Mouse (Mus musculus): Measurements from ENCODE around the gene Dock6.
"Not testable (repeated sequence)": the region's sequence is repeated elsewhere in the genome, so short reads cannot be mapped to it uniquely, and the experiment has no call there.

Dock6 gene

DNA sequence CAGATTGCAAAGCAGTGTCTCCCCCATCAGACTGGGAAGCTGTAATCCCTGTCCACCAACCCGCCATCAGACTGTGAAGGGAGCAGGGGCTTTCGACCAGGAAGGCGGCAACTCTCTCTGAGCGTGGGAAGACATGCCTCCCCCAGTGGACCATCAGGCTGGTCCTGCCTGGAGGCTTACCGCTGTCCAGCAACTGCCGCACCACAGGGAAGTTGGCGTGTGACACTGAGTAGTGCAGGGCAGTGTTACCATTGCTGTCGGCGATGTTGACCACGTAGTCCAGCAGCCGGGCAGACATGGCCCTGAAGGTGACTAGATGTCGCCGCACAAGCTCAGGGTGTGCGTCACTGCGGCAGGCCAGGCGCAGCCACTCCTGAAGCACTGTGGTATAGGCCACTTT lies 78.1 kb downstream of the Dock6 start:
- no peak for DNase-seq

DNA sequence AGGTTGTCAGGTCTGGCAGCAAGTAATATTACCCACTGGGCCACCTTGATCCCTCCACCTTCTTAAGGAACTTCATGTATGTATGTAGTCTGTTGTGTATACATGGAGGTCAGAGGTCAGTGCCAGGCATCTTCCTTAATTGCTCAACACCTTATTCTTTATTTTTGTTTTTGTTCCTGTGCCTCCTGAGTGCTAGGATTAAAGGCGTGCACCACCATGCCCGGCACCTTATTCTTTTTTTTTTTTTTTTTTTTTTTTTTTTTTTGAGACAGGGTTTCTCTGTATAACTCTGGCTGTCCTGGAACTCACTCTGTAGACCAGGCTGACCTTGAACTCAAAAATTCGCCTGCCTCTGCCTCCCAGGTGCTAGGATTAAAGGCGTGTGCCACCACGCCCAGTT lies 79.0 kb downstream of the Dock6 start:
- DNase-seq, result not testable (repeated sequence)

DNA sequence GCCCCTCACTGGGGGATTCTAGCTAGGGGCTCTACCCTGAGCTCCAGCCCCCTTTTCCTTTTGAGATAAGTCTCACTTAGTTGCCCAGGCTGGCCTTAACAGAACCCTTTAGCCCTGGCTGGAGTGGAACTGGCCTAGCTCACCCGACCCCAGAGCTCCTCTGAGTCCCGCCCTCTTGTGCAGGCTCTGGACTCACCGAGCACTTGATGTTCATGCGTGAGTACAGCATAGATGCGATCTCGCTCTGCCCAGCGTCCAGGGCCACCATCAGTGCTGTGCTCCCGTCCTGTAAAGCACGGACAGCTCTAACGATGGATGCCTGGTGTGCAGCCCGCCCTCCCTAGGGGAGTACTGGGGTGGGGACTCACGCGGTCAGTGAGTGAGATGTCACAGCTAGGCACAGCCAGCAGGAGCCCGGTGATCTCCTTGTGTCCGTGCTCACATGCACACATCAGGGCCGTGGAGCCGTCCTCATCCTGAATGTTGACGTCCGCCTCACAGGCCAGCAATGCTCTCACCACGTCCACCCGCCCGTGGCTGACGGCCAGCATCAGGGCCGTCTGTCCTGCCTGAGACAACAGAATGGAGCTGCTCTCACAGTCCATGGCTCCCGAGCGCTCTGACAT lies 82.8 kb downstream of the Dock6 start:
- DNase-seq, result no peak

DNA sequence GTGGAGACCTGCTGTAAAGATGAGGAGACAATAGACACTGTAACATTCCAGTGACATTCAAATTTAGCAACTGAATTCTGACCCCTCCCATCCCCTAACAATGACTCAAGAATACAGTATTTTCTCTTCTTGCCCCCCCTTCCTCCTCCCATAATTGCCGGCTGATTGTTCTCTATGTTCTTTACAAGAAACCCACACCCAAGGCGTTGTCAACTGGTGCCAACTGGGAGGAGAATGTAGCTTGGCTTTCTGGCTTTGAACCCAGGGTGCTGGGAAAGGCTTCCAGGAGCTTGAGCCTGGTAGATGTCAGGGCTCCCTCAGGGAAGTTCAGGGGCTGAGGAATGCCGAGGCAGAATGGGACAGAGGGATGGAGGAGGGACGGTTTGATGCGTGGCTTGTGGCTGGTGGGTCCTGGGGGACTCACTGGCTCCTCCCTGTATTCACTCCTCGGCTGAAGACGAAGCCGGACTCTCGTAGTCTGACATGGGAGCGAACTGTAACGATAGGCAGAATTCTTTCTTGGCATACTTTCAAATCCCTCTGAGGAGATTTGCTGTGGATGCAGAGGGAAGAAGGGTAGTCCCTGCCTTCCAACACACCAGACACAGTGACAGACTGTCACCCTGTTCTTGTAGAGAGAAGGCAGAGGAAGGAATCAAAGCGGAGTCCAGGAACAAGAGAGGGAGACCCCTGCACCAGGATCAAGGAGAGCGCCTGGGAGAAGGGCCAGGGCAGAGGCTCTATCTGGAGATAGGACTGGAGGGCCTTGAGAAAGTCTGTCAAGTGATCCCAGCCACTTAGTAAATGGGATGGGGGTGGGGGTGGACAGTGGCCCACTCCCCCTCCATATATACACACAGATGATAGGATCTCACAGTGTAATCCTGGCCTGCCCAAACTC lies 83.7 kb downstream of the Dock6 start:
- DNase-seq, result no peak

DNA sequence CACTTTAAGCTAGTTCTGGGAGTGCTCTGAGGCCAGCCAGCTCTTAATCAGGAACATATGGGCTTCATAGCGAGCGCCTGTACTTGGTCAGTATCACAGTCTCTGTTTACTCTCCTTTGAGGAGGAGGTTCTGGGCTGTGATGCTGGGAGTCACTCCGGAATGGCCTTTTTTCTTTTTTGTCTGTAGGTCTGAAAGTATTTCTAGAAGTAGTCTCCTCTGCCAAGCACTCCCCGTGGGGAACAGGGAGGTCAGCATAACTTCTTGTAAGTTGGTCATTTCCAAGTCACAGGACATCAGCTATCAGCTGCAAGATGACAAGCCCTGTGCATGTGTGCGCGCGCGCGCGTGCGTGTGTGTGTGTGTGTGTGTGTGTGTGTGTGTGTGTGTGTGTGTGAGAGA lies 84.5 kb downstream of the Dock6 start:
- DNase-seq, result no peak

DNA sequence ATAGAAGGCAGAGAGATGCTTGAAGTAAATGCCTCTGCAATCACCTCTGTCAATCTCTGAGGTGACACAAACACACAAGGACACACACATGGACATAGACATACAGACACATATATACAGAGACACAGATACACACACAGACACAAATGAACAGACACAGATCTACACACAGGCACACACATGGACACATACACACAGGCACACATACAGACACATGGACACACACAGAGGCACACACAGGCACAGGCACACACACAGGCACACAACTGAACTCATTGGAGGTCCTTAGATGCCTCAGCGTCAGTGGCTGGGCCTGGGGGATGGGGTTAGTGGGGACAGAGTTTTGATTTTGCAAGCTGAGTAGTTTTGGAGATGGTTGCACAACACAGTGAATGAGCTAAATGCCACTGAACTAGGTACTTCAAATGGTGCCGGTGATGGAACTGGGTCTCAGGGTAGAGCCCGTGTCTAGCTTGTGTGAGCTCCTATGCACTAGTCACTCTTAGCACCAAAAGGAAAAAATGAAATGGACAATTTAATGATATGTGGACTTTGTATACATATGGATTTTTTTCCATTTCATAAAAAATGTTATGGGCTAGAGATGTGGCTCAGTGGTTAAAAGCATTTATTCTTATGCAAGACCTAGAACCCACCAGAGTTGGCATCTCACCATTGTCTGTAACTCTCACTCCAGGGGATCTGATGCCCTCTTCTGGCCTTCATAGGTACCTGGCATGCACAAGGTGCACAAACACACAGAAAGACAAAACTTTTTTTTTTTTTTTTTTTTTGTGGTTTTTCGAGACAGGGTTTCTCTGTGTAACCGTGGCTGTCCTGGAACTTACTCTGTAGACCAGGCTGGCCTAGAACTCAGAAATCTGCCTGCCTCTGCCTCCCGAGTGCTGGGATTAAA lies 88.1 kb downstream of the Dock6 start:
- DNase-seq, result no peak

DNA sequence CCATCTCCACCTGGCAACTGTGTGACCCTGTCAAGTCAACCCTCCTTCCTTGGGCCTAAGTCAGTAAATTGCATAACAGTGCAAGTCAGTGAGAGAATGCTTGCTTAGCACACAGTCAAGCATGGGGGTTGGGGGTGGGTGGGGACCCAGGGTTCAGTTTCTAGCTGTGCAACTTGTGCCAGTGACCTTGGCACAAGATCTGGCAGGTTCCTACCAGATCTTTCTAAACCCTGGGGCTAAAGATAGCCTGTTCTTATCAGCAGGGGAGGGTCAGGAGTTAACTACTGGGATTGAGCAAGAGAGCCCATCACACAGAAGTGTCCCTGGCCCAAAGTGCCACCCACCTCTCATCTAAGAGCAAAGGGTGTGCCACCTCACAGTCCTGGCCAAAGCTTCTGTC lies 90.3 kb downstream of the Dock6 start:
- DNase-seq, result no peak

DNA sequence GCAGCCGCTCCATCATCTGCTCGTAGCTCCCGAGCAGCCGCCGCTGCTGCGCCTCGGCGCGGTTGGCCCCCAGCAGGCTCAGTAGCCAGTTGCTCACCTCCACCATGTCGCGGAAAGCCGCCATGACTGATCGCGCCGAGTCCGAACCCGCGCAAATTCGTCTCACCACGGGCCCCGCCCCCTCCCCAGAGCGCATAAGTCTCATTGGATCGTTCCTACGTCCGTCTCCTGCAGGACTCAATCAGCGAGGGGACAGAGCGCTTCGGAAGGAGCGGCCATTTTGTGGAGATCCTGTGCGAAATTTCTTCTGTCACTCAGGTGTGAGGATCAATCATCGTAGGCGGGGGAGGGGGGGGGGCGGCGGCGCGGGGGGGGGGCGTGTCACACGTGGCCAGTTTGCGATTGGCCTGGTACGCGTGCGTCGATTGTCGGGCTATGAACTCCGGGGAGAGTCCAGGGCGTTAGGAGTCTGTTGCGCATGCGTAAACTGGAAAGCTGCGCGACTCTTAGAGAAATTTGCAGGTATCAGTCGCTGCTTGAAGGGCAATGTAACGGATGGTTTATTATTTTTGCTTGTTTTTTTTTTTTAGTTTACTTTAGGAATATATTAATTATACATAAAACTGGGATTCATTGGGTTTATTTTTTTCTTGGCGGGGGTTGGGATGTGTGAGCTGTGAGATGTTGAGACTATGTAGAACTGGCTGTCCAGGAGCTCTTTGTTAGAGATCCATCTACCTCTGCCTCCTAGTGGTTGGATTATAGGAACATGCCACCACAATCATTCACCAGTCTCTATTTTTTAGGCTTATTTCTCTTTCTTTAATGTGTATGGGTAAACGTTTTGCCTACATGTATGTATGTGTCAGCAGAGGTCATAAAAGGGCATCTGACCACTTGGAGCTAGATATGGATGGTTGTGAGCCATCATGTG lies 92.0 kb downstream of the Dock6 start, which contains the start of gene Spc24:
Spc24 (minus strand) TSS at position 149 of the 934 bp plus-strand sequence.
- peak; percentile 95 for DNase-seq

DNA sequence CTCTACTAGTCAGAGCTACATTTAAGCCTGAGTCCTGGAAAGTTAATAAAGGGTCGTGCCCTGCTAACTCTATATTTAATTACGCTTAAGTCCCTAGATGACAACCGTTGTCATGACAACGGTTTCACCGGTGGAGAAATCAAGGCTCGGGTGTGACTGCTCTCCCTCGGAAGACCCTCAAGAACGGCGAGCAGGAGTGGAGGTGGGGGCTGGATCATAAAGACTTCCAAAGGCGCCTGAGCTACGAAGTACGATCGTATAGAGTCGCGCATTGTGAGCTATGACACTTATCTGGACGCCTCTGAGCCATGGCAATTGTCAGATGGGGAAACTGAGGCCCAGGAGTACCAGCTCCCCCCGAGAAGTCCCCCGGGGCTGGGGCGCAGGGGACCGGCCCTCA lies 92.7 kb downstream of the Dock6 start:
- DNase-seq, result no peak

DNA sequence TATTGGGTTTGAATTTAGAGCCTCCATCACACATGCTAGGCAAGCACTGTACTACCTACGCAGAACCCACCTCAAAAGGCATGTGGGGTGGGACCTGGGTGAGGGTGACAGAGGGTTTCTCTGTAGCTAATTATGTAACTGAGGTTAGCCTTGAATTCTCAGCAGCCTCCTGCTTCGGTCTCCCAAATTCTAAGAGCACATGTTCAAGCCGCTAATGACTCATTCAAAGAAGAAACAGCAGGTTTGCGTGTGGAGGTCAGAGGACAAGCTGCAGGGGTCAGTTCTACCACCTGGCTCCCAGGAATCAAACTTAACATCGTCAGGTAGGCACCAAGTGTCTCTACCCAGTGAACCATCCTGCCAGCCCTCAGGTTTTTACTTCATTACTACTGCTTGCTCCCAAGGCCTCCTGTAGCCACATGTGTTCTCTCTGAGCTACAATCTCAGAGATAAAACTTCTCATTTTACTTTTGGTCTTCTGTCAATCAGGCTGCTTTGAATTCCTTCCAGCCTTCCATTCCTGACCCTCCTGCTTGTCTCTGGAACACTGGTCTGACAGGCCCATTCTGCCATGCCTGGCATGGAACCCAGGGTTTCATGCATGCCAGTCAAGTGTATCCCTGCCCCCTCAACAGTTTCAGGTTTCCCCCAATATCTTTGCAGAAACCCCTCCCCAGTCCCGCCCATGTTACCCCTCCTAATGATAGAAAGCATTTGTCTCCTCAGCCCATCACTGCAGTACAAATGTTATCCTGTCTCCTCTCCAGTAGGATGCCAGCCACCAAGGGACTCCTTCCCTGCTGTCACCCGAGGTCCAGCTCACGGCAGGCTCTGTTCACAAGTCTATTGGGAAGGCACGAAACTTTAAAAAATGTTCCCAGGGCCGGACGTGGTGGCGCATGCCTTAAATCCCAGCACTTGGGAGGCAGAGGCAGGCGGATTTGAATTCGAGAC lies 93.6 kb downstream of the Dock6 start:
- DNase-seq, result no peak

DNA sequence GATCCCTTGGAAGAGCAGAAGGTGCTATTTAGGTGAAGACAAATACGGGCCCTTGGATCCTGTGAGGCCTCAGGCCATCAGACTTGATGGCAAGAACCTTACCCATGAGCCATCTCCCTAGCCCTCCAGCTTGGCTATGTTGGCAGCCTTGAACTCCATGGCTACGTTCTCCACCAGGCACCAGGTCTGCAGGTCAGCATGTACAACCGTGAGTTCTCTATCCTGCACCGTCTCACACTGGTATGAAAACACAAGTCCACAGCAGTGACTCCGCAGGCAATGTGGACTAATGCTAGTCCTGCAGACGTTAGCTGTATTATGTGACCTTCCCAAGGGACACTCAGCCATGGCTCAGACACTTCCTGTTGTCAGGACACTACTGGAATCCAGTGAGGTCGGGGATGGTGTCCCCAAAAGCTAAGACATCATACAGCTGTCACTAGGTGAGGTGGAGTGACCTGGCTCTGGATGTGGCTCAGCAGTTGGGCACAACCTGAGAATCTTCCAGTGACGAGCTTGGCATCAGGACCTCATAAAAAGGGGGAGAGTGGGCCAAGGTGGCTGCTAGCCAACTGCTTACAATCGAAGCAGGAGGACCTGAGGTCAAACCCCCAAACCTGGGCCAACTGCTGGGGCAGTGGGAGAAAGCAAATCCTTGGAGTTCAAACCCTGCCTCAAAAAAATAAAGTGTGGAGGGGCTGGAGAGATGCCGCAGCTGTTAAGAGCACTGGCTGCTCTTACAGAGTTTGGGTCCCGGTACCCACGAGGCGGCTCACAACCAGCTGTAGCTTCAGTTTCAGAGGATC lies 97.7 kb downstream of the Dock6 start:
- no peak for DNase-seq

DNA sequence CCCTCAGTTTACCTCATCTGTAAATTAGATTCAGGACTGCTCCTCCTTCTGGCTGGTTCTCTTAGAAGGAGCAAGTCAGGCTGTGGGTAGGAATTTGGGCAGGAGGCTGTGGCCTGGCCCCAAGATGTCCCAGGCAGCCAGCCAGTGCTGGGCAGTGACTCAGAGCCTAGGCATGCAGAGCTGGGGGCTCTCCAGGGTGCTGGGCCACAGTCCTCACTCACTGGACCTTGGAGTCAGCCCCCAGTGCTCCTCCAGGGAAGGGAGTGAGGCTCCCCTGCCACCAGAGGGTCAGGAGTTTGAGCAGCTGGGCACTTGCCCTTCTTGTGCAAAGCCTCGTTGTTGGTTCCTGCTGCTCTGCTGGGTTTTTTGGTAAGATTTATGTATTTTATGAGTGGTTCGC lies 98.4 kb downstream of the Dock6 start:
- no peak for DNase-seq

DNA sequence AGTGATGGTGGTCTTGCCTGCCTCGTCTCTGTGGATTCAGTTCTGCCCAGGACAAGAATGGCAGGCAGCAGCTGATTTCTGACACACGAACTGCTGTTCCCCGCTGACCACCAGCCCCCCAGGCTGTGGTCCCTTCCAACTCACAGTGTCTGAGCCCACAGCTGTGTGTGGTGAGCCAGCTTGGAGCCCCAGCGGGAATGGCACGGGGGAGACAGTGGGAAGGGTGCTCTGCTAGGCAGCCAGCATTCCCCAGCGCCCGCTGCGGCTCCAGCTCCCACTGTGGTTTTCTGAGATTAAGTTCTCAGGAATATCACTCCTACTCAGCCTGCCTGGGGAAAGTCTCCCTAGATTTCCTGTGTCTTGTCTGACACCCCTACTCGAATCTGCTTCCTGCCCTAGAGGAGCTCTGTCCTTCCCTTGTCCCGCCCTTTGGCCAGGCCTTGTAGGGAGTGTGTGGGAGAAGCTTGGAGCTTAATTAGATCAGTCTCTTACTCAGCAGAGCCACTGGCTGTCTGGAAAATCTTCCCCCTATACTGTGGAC lies 100.1 kb downstream of the Dock6 start:
- DNase-seq, result no peak

DNA sequence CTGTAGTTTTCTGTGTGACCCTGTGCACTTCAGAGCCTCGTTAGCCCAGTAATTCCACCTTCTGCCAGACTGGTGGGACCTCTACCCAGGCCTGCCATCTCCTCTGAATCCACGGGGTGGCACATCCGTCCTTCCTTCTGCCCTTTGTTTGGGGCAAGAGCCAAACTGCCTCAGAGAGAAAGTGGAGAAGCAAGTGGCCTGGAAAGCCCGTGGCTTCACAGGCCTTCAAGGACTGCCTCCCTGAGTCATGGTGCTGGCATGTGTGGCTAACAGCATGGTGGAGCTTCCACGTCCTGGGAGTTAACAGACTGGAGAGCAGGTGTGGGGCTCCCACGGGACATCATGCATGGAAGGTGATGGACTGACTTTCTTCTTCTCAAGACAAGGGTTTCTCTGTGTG lies 101.1 kb downstream of the Dock6 start:
- DNase-seq, result no peak

DNA sequence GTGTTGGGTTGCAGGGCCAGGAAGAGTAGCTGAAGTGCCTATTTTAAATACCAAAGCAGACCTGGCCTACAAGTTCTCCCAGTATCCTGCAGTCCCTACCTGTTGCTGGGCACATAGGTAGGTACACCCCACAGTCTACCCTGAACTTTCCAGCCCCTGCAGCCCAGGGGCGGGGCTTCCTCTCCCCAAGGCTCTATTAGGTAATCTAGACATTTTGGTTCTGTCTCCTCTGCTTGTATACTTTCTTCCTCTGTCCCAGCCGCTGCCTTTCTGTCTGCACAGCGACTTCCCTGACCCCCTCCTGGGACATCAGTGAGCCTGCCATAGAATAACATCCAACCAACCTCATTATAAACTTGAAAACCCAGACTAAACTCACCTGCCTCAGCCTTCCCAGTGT lies 102.1 kb downstream of the Dock6 start:
- no peak for DNase-seq
